Mouse (Mus musculus): ENCODE results near the gene Arhgap10. TPM values are rescaled to one million over a fixed set of nuclear protein-coding genes. Genes with fewer than 3 reads are reported as not detected.
"Not testable (repeated sequence)": the region's sequence is repeated elsewhere in the genome, so short reads cannot be mapped to it uniquely, and the experiment has no call there.

The Arhgap10 gene
- total RNA-seq, 1 experiment from 2014 or later: 11.5 TPM

GRCm38 (mm10) chr8:77340046-77340747 lies 177.6 kb downstream of the Arhgap10 start:
- no peak for ATAC-seq (replicated peaks; ENCODE audit: insufficient number of reproducible peaks, low FRiP score, low TSS enrichment, poor library complexity, severe bottlenecking)

DNA sequence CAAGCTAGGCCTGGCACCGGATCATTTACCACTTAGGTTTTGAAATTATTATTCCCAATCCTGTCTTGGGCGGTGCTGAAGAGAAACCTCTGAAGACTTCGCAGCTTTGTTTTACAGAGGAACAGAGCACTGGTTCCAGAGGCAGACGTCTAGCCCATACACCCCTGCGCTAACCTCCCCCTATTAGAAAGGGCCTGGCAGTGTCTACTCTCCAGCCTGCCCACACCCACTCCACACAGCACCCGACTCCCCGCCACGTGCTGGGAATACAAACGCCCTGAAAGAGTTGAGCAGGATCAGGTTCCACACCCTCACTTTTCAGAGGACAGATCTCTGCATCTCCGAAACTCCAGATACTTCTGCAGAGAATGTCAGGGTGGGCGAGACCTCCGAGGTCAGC lies 180.5 kb downstream of the Arhgap10 start:
- no peak for ATAC-seq (replicated peaks; ENCODE audit: insufficient number of reproducible peaks, low FRiP score, low TSS enrichment, poor library complexity, severe bottlenecking)

DNA sequence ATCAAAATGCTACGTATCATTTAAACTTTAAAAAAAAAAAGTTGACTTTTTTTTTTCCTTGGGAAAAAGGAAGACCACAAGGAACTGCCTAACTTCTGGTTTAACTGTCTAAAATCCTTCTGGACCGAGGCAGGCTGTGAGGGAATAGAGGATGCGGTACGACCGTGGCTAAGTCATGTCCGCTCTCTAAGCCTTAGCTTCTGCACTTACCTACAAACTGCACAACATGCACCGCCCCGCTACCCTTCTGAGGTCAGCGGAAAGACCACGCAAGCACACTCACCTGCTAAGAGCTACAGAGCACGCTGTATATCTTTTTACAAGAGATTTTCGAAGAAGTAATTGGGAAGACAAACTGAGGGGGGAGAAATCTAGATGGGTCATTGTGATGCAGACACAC lies 186.6 kb downstream of the Arhgap10 start:
- no peak for ATAC-seq (replicated peaks; ENCODE audit: insufficient number of reproducible peaks, low FRiP score, low TSS enrichment, poor library complexity, severe bottlenecking)

DNA sequence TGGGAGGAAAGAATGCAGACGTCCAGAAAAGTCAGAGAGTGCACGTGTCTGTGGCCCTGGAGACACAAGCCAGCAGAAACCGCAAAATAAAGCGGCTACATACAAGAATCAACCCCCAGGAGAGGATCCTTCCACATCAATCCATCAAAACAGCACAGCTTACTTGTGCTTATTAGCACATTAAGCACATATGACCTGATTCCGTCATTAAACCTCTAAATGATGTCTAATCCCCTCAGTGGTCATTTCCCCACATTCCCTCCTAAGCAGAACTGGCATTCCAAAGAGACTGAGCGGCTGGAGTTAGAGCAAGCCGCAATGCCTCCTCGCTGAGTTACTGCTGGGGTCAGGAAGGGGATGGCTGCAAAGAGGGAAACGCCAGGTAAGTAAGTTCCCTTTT lies 187.4 kb downstream of the Arhgap10 start:
- no peak for ATAC-seq (replicated peaks; ENCODE audit: insufficient number of reproducible peaks, low FRiP score, low TSS enrichment, poor library complexity, severe bottlenecking)

- no peak for ATAC-seq (replicated peaks; ENCODE audit: insufficient number of reproducible peaks, low FRiP score, low TSS enrichment, poor library complexity, severe bottlenecking)
Observed at GRCm38 (mm10) chr8:77329783-77330182, 188.0 kb downstream of the Arhgap10 start.

DNA sequence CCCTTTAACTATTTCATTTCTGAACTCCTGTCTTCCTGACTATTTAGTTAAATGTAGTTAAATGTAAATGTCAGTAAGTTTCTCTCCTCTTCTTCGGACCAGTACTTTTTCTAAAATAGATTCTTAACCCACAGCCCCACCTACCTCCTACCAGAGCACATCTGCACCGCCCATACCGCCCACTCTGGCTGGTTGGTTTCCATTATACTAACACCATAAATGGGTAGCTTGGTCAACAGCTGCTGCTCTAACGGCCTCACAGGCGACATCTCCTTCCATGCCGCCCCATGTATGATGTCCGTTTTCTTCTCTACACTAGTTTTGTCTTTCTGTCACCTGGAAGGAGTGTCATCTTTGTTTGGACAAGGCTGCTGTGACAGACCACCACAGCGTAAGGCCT lies 189.3 kb downstream of the Arhgap10 start:
- ATAC-seq (replicated peaks; ENCODE audit: insufficient number of reproducible peaks, low FRiP score, low TSS enrichment, poor library complexity, severe bottlenecking): no peak

DNA sequence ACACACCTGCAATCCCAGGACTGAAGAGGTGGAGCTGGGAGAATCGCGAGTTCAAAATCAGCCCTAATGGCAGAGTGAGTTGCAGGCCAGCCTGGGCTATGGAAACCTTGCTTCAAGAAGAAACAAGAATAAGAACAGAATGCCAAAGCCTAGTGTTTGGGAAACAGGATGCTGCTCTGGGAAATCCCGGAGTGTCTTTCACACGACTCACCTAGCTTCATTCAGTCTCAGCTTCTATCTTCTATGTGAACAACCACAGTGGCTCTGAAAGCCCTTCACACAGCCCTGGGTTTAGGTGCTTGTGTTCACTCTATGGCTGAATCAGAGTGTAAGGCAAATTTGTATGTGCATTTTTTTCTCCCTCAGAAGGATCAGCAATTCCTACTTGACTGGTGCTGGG lies 190.4 kb downstream of the Arhgap10 start:
- no peak for ATAC-seq (replicated peaks; ENCODE audit: insufficient number of reproducible peaks, low FRiP score, low TSS enrichment, poor library complexity, severe bottlenecking)

GRCm38 (mm10) chr8:77322727-77323126 lies 195.0 kb downstream of the Arhgap10 start:
- not testable (repeated sequence) for ATAC-seq (replicated peaks; ENCODE audit: insufficient number of reproducible peaks, low FRiP score, low TSS enrichment, poor library complexity, severe bottlenecking)

DNA sequence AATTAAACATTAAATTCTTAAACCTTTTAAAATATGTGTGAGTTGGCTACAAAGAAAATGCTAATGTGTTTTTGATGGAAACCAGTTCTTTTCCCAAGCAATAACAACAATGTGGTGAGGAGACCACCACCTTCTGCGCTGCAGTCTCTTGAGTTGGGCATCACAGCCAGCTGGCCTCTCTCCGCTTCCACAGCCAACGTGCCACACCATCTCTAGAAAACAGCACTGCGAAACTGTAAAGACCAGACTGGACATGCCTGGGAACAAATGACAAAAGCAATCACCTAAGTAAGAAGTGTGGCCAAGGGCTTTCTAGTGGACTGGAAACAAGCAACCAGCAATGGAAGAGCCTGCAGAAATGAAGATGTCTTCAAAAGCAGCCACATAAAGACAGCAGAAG lies 195.9 kb downstream of the Arhgap10 start:
- ATAC-seq (replicated peaks; ENCODE audit: insufficient number of reproducible peaks, low FRiP score, low TSS enrichment, poor library complexity, severe bottlenecking): no peak

- ATAC-seq (replicated peaks; ENCODE audit: insufficient number of reproducible peaks, low FRiP score, low TSS enrichment, poor library complexity, severe bottlenecking): no peak
Observed at GRCm38 (mm10) chr8:77318590-77318989, 199.2 kb downstream of the Arhgap10 start.

DNA sequence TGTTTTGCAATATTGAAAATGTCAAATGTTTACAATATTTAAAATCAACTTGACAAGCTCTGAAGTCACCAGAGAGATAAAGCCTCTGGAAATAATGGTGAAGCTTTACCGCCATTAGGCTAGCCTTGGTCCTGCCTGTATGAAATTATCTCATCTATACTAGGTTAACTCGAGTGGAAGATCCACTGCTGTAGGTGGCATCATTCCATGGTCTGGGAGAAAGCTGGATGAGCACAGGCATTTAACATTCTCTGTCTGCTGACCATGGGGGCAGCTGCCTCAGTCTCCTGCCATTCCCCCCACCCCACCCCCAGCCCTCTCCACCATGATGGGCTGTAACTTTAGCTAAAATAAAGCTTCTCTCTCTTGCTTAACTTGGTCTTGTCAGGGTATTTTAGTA lies 200.0 kb downstream of the Arhgap10 start:
- no peak for ATAC-seq (replicated peaks; ENCODE audit: insufficient number of reproducible peaks, low FRiP score, low TSS enrichment, poor library complexity, severe bottlenecking)

DNA sequence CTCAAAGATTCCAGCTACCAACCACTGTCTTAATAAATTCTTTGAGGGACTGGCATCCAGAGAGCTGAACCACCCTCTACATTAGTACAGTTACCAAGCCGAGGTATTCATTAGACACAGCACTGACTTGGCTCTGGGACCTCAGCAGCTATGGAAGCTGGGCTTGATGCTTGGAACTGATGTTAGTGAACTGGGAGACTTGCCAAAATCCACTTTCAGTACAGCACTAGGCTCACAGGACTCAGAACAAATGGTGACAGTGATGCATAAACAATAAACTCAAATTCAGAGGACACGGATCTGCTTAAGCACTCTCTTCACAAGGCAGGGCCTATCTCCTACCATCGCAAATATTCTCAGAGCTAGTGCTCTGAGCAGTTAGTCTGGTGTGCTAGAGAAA lies 204.8 kb downstream of the Arhgap10 start:
- no peak for ATAC-seq (replicated peaks; ENCODE audit: insufficient number of reproducible peaks, low FRiP score, low TSS enrichment, poor library complexity, severe bottlenecking)

DNA sequence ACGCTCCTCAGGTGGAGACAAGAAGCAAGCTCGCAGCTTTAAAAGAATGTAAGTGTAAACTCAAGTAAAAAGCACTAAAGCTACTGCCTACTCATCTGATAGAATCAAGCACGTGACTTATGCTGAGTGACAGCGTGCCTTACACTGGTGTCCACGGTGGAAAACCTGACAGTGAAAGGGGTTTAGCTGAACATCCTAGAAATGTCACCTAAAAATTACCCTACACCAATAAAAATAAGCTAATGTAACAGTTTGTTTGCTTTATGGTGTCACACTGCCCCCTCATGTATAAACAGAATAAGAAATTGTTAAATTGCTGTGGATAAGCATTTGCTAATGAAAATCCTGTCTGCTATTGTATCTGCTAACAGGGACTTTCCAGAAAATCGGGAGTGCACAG lies 206.0 kb downstream of the Arhgap10 start:
- ATAC-seq (replicated peaks; ENCODE audit: insufficient number of reproducible peaks, low FRiP score, low TSS enrichment, poor library complexity, severe bottlenecking): no peak

GRCm38 (mm10) chr8:77310541-77310940 lies 207.2 kb downstream of the Arhgap10 start:
- ATAC-seq (replicated peaks; ENCODE audit: insufficient number of reproducible peaks, low FRiP score, low TSS enrichment, poor library complexity, severe bottlenecking): no peak

DNA sequence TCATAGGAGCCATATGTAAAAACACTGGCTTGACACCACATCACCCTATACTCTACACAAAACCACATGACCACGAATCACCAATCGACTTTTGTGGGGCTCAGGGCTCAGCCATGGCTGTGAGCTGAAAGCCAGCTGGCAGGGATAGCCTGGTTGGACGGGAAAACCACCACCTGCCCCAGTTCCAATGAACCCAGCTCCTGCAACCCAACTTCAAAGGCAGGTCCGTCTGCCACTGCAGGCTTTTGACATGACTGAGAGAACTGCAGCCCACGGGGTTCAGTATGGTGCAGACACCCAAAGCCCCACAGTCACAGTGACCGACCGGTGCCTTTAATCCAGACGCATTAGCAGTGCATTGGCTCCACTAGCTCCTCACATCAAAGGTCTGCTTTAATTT lies 207.7 kb downstream of the Arhgap10 start:
- no peak for ATAC-seq (replicated peaks; ENCODE audit: insufficient number of reproducible peaks, low FRiP score, low TSS enrichment, poor library complexity, severe bottlenecking)

- no peak for ATAC-seq (replicated peaks; ENCODE audit: insufficient number of reproducible peaks, low FRiP score, low TSS enrichment, poor library complexity, severe bottlenecking)
Observed at GRCm38 (mm10) chr8:77294599-77294998, 223.2 kb downstream of the Arhgap10 start.

DNA sequence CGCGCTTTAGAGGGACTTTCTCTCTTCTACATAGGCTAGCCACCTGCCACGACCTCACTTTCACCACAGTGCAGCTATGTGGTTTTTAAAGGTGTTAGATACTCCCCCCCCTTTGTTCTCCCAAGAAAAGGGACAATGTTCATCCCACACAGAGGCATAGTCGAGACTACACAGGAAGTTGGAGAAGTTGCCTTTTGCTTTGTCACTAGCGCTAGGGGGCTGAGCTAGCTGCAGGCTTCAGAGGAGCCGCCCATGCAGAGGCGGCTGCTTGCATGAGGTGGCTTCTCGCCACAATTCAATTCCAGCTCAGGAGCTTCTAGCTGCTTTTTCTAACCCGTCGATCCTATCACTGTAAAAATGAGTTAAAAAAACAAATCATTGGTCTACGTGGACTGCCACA lies 225.1 kb downstream of the Arhgap10 start:
- ATAC-seq (replicated peaks; ENCODE audit: insufficient number of reproducible peaks, low FRiP score, low TSS enrichment, poor library complexity, severe bottlenecking): no peak

GRCm38 (mm10) chr8:77292120-77292519 lies 225.6 kb downstream of the Arhgap10 start:
- no peak for ATAC-seq (replicated peaks; ENCODE audit: insufficient number of reproducible peaks, low FRiP score, low TSS enrichment, poor library complexity, severe bottlenecking)

DNA sequence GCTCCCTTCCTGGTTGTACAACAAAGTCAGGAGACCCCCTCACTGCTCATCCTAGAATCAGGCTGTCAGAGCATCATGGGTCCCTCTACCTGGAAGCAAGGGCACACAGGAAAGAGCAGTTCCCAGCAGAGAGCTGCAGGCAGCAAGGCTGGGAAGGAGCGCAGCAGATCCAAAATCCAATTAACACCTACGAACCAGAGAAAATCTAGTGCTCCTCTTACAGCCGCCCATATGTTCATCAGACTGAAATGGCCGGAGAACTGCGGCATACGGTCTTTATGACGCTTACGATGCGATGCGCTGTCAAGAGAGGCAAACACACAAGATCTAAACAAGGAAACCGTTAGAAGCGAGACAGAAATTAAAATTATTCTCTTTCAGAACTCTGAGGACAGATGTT lies 229.3 kb downstream of the Arhgap10 start:
- no peak for ATAC-seq (replicated peaks; ENCODE audit: insufficient number of reproducible peaks, low FRiP score, low TSS enrichment, poor library complexity, severe bottlenecking)

DNA sequence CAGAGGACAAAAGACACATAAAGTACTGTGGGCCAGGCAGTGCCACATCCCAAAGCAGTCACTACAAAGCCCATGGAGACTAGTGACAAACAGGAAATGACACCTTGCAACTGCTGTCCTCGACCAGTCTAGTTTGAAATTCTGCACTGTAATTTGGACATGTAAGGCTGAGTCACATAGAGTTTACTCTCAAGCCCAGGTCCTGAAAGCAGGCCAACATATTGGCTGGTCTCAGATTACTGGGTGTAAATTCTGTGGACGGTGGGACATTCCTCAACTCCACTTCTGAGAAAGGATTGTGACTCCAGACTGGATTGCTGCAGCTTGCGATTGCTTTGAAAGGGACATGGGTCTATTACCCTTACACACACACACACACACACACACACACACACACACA lies 229.7 kb downstream of the Arhgap10 start:
- ATAC-seq (replicated peaks; ENCODE audit: insufficient number of reproducible peaks, low FRiP score, low TSS enrichment, poor library complexity, severe bottlenecking): no peak

GRCm38 (mm10) chr8:77284473-77284872 lies 233.3 kb downstream of the Arhgap10 start:
- ATAC-seq (replicated peaks; ENCODE audit: insufficient number of reproducible peaks, low FRiP score, low TSS enrichment, poor library complexity, severe bottlenecking): no peak
